In the genomic region with DNA sequence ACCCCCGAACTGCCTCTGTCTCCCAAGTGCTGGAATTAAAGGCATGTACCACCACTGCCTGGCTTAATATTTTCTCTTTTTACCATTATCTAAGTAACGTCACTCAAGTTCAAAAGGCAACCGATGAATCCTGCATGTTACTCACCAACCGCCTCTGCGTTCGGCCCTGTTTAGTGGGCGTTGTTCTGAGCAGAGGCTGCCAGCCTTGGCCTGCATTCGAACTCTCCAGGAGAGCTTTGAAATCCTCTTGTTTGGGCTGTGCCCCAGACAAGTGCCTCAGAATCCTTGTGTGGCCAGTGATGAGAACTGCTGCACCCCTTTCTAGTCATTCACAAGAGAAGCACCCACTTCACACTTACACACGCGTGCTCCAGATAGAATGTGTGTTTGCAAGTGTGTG, we compare ENCODE assay signal across 16 mouse cellular contexts. TPM values are rescaled to one million over a fixed set of nuclear protein-coding genes. Genes with fewer than 3 reads are reported as not detected.
DNase-seq lines count a peak whose midpoint lies in the region; ATAC-seq and TF ChIP-seq lines count a peak whose summit lies in the region.
"Had no signal": no experiment of that assay in that cellular context is flagged by ENCODE, and none has a peak within 500 bp of the region (broad histone marks: within the 10 kb centered on the region; RNA-seq: fewer than 3 reads in every experiment).

No protein-coding gene starts in this region.

- WGBS in heart, embryonic 12.5 days = 84% methylated on average over 10 of the region's 10 CpGs
- WGBS in midbrain, embryonic 11.5 days = 84% methylated on average over 10 of the region's 10 CpGs
- WGBS in midbrain, embryonic 14.5 days = 89% methylated on average over 10 of the region's 10 CpGs
- 57% methylated on average over 10 of the region's 10 CpGs for WGBS in olfactory bulb, adult 2 months

- peaks cover 9% of the 10 kb centered on the region; the same call in 1 of the 2 replicates for H3K27me3 ChIP-seq in heart, embryonic 12.5 days (replicated peaks)
- H3K27me3 ChIP-seq in midbrain, embryonic 11.5 days (ENCODE audit: control insufficient read depth, insufficient read depth, low read length) = no peaks in the 10 kb centered on the region
- no peaks in the 10 kb centered on the region for H3K27me3 ChIP-seq in midbrain, embryonic 14.5 days (ENCODE audit: control insufficient read depth, insufficient read depth, low read length)
- H3K27me3 ChIP-seq: embryonic facial prominence, embryonic 13.5 days; limb, embryonic 13.5 days had no signal

- H3K36me3 ChIP-seq in heart, embryonic 12.5 days = no peaks in the 10 kb centered on the region
- H3K36me3 ChIP-seq in midbrain, embryonic 11.5 days (ENCODE audit: control insufficient read depth, insufficient read depth, low read length) = no peaks in the 10 kb centered on the region
- H3K36me3 ChIP-seq in midbrain, embryonic 14.5 days (ENCODE audit: control insufficient read depth, insufficient read depth, low read length) = no peaks in the 10 kb centered on the region
- H3K36me3 ChIP-seq: embryonic facial prominence, embryonic 13.5 days; limb, embryonic 13.5 days had no signal

- no peaks in the 10 kb centered on the region for H3K9me3 ChIP-seq in heart, embryonic 12.5 days (replicated peaks)
- H3K9me3 ChIP-seq in midbrain, embryonic 11.5 days (ENCODE audit: control insufficient read depth, low read length) = no peaks in the 10 kb centered on the region
- no peaks in the 10 kb centered on the region for H3K9me3 ChIP-seq in midbrain, embryonic 14.5 days (ENCODE audit: control insufficient read depth, low read length)
- H3K9me3 ChIP-seq: embryonic facial prominence, embryonic 13.5 days; limb, embryonic 13.5 days had no signal

- H3K9ac ChIP-seq in heart, embryonic 12.5 days = no peak overlapping the region
- no peak overlapping the region for H3K9ac ChIP-seq in midbrain, embryonic 11.5 days (ENCODE audit: low read length)
- H3K9ac ChIP-seq in midbrain, embryonic 14.5 days (replicated peaks; ENCODE audit: low read length) = no peak overlapping the region
- H3K9ac ChIP-seq: embryonic facial prominence, embryonic 13.5 days; limb, embryonic 13.5 days had no signal

- peak overlapping the region; percentile 49 for H3K4me2 ChIP-seq in heart, embryonic 12.5 days
- no peak overlapping the region for H3K4me2 ChIP-seq in midbrain, embryonic 11.5 days
- no peak overlapping the region for H3K4me2 ChIP-seq in midbrain, embryonic 14.5 days (ENCODE audit: low read length)

- no peak overlapping the region for H3K4me3 ChIP-seq in heart, embryonic 12.5 days
- H3K4me3 ChIP-seq in midbrain, embryonic 11.5 days (ENCODE audit: low read depth, low read length) = no peak overlapping the region
- H3K4me3 ChIP-seq in midbrain, embryonic 14.5 days (replicated peaks; ENCODE audit: low read depth, low read length) = no peak overlapping the region
- peak overlapping the region; percentile 42; the same call in 1 of the 2 replicates for H3K4me3 ChIP-seq in olfactory bulb, adult 2 months (ENCODE audit: insufficient read depth, low read depth, low read length)
- H3K4me3 ChIP-seq: embryonic facial prominence, embryonic 13.5 days had no signal

- DNase-seq in heart, adult 9 months (ENCODE audit: low spot score in 2 of 2) = no peak
- DNase-seq in midbrain, embryonic 11.5 days (ENCODE audit: low spot score, missing footprints) = peak; percentile 71
- no peak for DNase-seq in midbrain, embryonic 14.5 days
- peak; percentile 77 for DNase-seq in adrenal gland, postnatal 14 days
- no peak for DNase-seq in kidney, postnatal 25 days
- DNase-seq in embryo, embryonic 10 days (ENCODE audit: low spot score) = no peak

- ATAC-seq in heart, embryonic 12.5 days (ENCODE audit: insufficient number of reproducible peaks, low FRiP score) = no peak
- no peak for ATAC-seq in midbrain, embryonic 11.5 days (ENCODE audit: low FRiP score)
- ATAC-seq in midbrain, embryonic 14.5 days (ENCODE audit: low FRiP score, low TSS enrichment) = no peak

- H3K4me1 ChIP-seq in heart, embryonic 12.5 days (replicated peaks) = 0 out of 2 replicates have a peak, but pooled peaks cover 3% of the 10 kb centered on the region
- no peaks in the 10 kb centered on the region for H3K4me1 ChIP-seq in midbrain, embryonic 11.5 days (ENCODE audit: control insufficient read depth, insufficient read depth, low read length)
- H3K4me1 ChIP-seq in midbrain, embryonic 14.5 days (ENCODE audit: control insufficient read depth, insufficient read depth, low read length) = no peaks in the 10 kb centered on the region
- peaks cover 6% of the 10 kb centered on the region for H3K4me1 ChIP-seq in olfactory bulb, adult 2 months (ENCODE audit: control insufficient read depth, insufficient read depth, low read length)

- H3K27ac ChIP-seq in heart, embryonic 12.5 days (ENCODE audit: poor library complexity, severe bottlenecking) = no peak overlapping the region; the same call in 1 of the 2 replicates
- no peak overlapping the region for H3K27ac ChIP-seq in midbrain, embryonic 11.5 days (ENCODE audit: low read depth, low read length)
- H3K27ac ChIP-seq in midbrain, embryonic 14.5 days (replicated peaks; ENCODE audit: low read depth, low read length) = no peak overlapping the region
- no peak overlapping the region for H3K27ac ChIP-seq in olfactory bulb, adult 2 months (ENCODE audit: insufficient read depth, low read depth, low read length)
- H3K27ac ChIP-seq: embryonic facial prominence, embryonic 13.5 days; limb, embryonic 13.5 days had no signal

- TF ChIP-seq POLR2A in olfactory bulb, adult 2 months (IDR thresholded peaks at IDR 0.05; ENCODE audit: insufficient read depth, low read depth, low read length) = no peak

- TF ChIP-seq CTCF in olfactory bulb, adult 2 months (IDR thresholded peaks at IDR 0.05; ENCODE audit: insufficient read depth, low read depth, low read length) = no peak

RNA-seq across cellular contexts. Expression of a gene that starts 9.5 kb away (rescaled TPM):
- not detected in 2 replicates for polyA plus RNA-seq in heart, embryonic 12.5 days (2016; fragmentation: Nextera tagmentation; extraction: Ambion mirVana)
- polyA plus RNA-seq in midbrain, embryonic 11.5 days (2014; fragmentation: Nextera tagmentation; extraction: Ambion mirVana) = not detected in 2 replicates
- not detected in 2 replicates for polyA plus RNA-seq in midbrain, embryonic 14.5 days (2014; fragmentation: Nextera tagmentation; extraction: Ambion mirVana)
- total RNA-seq in adrenal gland, postnatal 14 days (2021) = not detected in 2 replicates
- polyA plus RNA-seq in olfactory bulb, adult 2 months (2012; ENCODE audit: insufficient read depth, insufficient read length, low replicate concordance, missing spikeins) = not detected in 2 replicates
- total RNA-seq: gastrocnemius, postnatal 36 days; heart, postnatal 10 days had no signal
- polyA plus RNA-seq: brain, embryonic 14.5 days; C2C12; embryonic facial prominence, embryonic 13.5 days; forebrain, embryonic 14.5 days; intestine, embryonic 14.5 days; limb, embryonic 13.5 days had no signal

RNA-seq across cellular contexts. Expression of a gene that starts 22.3 kb away (rescaled TPM):
- 3.1 and 3.6 TPM in 2 replicates for polyA plus RNA-seq in heart, embryonic 12.5 days (2016; fragmentation: Nextera tagmentation; extraction: Ambion mirVana)
- polyA plus RNA-seq in midbrain, embryonic 11.5 days (2014; fragmentation: Nextera tagmentation; extraction: Ambion mirVana) = 4.2 and 5.0 TPM in 2 replicates
- 3.3 and 4.4 TPM in 2 replicates for polyA plus RNA-seq in midbrain, embryonic 14.5 days (2014; fragmentation: Nextera tagmentation; extraction: Ambion mirVana)
- 16.7 and 20.7 TPM in 2 replicates for total RNA-seq in adrenal gland, postnatal 14 days (2021)
- not detected in 2 replicates for polyA plus RNA-seq in olfactory bulb, adult 2 months (2012; ENCODE audit: insufficient read depth, insufficient read length, low replicate concordance, missing spikeins)

RNA-seq across cellular contexts. Expression of a gene that starts 27.6 kb away (rescaled TPM):
- 0.10 and 0.15 TPM in 2 replicates for polyA plus RNA-seq in heart, embryonic 12.5 days (2016; fragmentation: Nextera tagmentation; extraction: Ambion mirVana)
- 1.0 and 1.4 TPM in 2 replicates for polyA plus RNA-seq in midbrain, embryonic 11.5 days (2014; fragmentation: Nextera tagmentation; extraction: Ambion mirVana)
- polyA plus RNA-seq in midbrain, embryonic 14.5 days (2014; fragmentation: Nextera tagmentation; extraction: Ambion mirVana) = 0.09 and 0.11 TPM in 2 replicates
- 7.9 and 8.8 TPM in 2 replicates for total RNA-seq in adrenal gland, postnatal 14 days (2021)
- not detected in 2 replicates for polyA plus RNA-seq in olfactory bulb, adult 2 months (2012; ENCODE audit: insufficient read depth, insufficient read length, low replicate concordance, missing spikeins)
- polyA plus RNA-seq: forebrain, embryonic 14.5 days had no signal

RNA-seq across cellular contexts. Expression of a gene that starts 58.8 kb away (rescaled TPM):
- not detected in 2 replicates for polyA plus RNA-seq in heart, embryonic 12.5 days (2016; fragmentation: Nextera tagmentation; extraction: Ambion mirVana)
- polyA plus RNA-seq in midbrain, embryonic 11.5 days (2014; fragmentation: Nextera tagmentation; extraction: Ambion mirVana) = not detected in 2 replicates
- polyA plus RNA-seq in midbrain, embryonic 14.5 days (2014; fragmentation: Nextera tagmentation; extraction: Ambion mirVana) = not detected in 2 replicates
- 0.49 TPM in 1 of 2 replicates, not detected in the other for total RNA-seq in adrenal gland, postnatal 14 days (2021)
- not detected in 2 replicates for polyA plus RNA-seq in olfactory bulb, adult 2 months (2012; ENCODE audit: insufficient read depth, insufficient read length, low replicate concordance, missing spikeins)
- total RNA-seq: gastrocnemius, postnatal 36 days had no signal
- polyA plus RNA-seq: brain, embryonic 14.5 days; C2C12; embryonic facial prominence, embryonic 13.5 days; forebrain, embryonic 14.5 days; intestine, embryonic 14.5 days; limb, embryonic 13.5 days had no signal

Comparison
In these comparisons a context has a peak if more than half of its experiments do, and no peak if none do; other contexts are left out.
1. DNase-seq: peak in midbrain, embryonic 11.5 days (single experiment) and adrenal gland, postnatal 14 days (single experiment); none in heart, adult 9 months (0 of 2), midbrain, embryonic 14.5 days (single experiment), kidney, postnatal 25 days (0 of 2) and embryo, embryonic 10 days (single experiment).